Mouse (Mus musculus): ENCODE measurements around the gene Ppargc1a.

DNA sequence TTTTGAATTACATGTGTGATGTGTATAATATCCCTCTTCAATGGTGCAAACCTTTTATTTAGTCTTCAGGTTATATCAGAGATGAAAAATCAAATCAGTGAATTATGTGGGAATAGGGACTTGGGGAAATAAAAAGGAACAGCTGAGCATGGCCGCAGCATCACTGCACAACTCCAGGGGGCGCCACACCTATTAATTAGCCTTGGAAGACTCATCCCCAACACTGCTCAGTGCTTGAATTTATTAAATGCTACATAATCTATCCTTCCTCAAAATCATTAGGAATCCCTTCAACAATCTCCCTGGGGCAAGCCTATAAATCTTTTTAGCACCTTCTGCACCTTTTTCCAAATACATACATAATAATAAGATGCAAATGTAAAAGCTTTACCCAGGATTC is 1.9 kb downstream of the Ppargc1a start:
- no peak for TF ChIP-seq CTCF (IDR thresholded peaks at IDR 0.05; ENCODE audit: low read depth, low read length)
- no peak for TF ChIP-seq POLR2A (IDR thresholded peaks at IDR 0.05; ENCODE audit: borderline replicate concordance, low read depth, low read length)

Data from bone marrow macrophage, adult 2 months (primary cell).